Mouse (Mus musculus): Measurements from ENCODE around the gene Cux2. TPM values are rescaled to one million over a fixed set of nuclear protein-coding genes. Genes with fewer than 3 reads are reported as not detected.

Gene Cux2
- polyA plus RNA-seq (2017; shearing (Covaris generic)), result under 1 TPM in 1 of 2 experiments, not detected in 1; 0.15 TPM

DNA sequence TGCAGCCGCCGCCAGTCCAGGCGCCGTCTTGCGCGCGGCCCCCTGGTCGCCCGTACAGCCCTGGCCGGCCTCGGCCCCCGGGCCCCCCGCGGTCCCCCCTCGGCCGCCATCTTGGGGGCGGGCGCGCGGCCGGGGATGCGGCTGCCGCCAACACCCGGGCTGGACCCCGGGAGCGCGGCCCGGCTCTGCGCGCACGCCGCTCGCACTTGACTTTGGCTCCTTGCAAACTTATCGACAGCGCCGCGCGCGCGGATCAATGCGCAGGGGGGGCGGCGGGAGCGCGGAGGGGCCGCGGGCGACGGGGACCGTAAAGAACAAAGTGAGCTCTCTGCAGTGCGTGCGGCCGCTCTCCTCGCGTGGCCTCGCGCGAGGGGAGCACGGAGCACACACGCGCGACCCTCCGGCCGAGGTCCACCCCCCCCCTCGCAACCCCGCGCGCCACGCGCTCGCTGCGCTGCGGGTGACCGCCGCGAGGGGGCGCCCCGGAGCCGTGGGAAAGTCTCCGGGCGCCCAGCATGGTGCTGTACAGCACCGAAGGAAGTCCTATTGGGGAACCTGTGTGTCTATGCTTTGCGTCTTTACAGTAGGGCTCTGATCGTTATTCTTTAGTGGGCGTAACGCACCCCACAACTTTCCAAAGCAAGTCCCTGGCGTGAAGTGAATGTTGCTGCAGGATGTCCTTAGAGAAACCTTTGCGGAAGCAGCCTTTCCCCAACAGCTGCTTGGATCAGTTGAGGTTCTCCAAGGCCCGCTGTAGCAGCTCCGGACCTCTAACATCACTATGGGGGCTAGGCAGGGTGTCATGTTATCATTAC is at the start of gene Cux2:
Gene Cux2 (minus strand): TSS at position 86 of the 815 bp plus-strand sequence.
- no peak for ATAC-seq

DNA sequence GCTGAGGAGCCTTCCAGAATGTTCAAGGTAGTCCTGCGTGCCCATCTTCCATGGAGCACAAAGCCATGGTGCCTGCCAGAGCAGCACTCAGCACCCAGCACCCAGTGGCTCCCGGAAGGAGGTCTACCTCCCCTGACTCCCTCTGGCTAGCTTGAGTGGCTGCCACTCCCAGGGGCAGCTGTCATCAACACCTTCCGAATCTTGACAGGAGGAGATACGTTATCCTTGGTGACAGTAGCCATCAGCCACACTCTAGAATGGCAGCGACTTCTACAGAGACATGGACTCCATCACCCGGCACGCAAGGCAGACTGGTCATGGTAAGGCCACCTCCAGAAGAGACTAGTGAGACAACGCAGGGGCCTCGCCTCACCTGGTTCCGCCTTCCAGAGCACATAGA is 44.5 kb upstream of the Cux2 start:
- ATAC-seq, result no peak

DNA sequence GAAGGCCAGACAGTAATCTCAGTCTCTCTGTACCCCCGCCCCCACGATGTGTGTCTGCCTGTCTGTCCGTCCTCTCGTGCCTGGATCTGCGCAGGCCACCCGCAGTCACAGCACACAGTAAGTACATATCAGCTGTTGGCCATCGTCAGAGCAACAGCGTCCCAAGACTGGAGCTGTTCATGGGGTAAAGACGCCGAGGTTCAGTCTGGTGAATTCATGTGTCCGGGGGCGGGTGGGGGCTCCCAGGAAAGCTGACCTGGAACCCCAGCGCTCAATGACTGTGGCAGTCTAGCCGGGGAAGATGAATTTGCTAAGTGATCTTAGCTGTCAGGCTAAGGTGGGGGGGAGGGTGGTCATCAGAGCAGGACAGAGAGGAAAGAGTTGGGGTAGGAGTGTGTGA is 43.8 kb upstream of the Cux2 start:
- ATAC-seq, result no peak

DNA sequence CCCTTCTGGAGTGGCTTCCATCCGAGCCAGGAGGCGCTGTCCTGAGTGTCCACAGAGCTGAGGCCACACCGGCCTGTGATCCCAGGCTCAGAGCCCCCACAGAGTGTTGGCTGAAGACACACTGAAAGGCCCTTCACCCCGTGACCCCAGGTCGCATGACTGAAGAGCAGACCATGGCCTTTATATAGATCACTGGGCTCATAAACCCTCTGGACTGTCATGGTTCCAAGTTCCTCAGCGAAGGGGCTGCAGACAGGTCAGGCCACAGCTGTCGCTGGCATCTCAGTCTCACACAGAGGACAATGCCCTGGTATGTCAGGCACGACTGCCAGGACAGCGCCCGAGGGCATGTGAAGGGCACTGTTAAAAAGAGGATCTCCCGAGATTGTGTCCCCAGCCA is 42.9 kb upstream of the Cux2 start:
- no peak for ATAC-seq

DNA sequence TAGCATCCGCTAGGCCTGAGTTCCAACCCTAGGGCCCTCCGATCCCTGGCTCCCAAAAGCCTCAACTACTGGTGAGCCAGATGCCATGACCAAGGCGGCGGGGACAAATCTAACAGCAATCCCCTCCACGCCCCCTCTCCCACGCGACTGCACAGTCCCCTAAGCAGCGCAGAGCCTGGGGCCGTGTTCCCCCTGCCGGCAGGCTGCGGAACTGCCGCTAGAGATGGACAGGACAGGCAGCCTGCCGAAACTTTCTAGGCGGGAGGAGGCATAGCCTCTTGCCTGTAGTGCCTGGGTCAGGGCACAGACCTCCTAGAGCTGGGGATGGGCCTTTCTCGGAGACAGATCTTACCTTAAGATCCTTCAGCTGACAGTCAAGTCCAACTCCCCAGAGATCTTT is 41.2 kb upstream of the Cux2 start:
- no peak for ATAC-seq

DNA sequence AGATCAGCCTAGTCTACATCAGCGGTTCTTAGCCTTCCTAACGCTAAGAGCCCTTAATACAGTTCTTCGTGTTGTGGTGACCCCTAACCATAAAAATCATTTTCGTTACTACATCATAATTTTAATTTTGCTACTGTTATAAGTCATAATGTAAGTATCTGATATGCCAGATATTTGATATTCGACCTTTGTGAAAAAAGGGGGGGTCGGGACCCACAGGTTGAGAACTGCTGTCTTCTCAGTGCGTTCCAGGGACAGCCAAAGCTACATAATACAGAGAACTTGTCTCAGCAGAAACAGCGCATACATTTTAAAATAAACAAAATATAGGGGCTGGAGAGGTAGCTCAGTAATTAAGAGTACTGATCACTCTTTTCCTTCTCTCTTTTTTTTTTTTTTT is 39.8 kb upstream of the Cux2 start:
- ATAC-seq, result no peak

DNA sequence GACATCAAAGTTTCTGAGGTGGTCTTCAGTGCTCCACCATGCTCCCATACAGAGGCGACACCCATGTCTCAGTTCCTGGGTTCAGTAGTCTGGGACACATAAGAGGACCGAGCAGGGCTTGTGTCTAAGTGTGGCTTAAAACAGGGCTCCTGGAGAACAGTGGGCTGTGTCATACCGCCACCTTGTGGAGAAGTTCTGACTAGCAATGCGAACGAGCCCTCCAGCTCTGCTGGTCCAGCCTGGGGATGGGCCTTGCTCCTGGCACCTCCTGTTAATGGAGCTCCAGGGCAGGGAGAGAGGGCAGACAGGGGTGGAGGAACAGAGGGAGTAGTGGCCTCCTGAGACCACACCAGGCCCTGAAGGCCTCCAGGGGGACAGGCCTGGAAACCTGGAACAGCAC is 39.0 kb upstream of the Cux2 start:
- no peak for ATAC-seq

DNA sequence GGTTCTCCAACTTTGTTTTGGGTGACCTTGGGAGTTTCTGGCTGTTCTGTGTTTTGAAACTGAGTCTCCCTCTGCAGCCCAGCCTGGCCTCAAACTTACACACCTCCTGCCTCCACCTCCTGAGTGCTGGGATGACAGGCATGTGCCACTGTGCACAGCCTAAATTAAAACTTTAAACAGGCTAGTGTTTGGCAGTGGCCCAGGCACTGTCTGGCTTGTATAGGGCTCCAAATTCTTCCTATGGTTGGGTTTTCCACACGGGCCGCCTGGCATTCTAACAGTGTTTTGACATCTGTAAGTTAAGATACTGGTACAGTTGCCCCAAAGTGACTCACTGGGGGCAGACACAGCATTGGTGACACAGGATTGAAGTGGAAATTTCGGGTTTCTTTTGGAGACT is 36.2 kb upstream of the Cux2 start:
- ATAC-seq, result no peak

DNA sequence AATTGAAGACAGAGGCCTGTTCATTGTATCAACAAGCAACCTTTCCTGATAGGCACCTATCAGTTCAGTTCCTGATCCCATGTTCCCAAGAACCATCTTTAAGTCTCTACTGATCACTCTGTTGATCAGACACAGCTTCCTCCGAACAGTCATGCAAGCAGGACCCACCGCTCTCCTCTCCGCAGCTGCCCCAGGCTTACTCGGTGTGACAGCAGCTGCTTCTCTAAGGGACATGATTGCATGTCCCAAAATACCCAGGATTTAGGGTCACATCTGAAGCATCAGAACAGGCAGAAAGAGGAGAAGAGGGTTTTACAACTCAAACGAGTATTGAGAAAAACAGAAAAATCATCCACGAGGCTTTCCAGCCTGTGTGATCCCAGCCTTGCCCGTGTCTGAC is 35.4 kb upstream of the Cux2 start:
- ATAC-seq, result no peak

DNA sequence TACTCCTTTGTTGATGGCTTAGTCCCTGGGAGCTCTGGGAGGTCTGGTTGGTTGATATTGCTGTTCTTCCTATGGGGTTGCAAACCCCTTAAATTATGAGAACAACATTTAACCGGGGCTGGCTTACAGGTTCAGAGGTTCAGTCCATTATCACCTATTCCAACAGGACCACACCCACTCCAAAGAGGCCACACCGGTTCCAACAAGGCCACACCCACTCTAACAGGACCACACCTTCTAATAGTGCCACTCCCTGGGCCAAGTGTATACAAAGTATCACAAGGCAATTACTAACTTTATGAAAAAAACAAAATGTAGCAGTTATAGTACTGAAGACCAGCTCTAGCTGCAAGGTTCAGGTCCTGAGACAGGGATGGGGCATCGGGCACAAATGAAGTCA is 34.6 kb upstream of the Cux2 start:
- no peak for ATAC-seq

DNA sequence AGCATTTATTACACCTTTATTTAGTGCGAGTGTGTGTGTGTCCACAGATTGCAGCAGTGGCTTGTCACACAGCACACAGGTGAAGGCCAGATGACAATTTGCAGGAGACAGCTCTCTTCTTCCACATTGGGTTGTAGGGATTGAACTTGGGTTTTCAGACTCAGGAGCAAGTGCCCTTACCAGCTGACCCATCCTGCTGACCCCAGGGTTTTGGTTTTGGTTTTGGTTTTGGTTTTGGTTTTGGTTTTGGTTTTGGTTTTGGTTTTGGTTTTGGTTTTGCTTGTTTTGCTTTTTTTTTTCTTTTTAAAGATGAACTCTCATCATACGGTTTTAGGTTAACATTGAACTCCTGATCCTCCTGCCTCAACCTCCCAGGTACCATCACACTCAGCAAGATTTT is 33.4 kb upstream of the Cux2 start:
- no peak for ATAC-seq

DNA sequence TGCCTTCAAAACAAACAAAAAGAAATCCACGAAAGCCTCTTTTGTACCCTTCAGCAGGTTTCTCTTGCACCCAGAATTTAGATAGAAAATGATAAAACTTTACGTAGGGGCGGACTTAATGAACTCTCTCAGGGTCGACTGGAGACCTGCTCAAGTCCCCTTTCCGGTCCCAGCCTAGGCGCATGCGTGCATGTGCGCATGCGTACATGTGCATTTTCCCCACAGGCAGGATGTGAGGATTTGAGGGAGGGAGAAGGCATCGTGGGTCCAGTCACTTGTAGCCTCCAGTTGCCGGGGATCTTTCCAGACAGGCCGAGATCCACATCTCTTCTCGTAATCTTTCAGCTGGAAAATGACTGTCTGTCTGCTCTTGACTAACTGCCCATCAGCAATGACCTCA is 31.6 kb upstream of the Cux2 start:
- no peak for ATAC-seq

DNA sequence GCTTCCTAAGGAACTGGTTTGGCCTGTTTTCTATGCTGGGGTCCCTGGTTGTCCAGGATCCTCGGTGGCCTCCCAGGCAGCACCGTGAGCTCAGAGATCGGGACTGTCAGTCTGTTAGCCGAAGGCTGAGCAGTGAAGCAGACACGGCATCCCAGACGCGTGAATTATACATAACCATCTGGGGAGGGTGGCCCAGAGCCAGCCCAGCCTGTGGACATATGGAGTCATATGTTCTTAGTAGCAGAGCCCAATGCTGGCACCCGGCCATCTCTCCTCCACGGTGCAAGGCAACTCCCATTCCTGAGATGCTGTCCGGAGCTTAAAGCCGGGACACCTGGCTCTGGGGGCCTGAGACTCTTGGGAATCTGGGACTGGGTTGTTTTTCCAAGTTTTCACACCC is 31.0 kb upstream of the Cux2 start:
- no peak for ATAC-seq

DNA sequence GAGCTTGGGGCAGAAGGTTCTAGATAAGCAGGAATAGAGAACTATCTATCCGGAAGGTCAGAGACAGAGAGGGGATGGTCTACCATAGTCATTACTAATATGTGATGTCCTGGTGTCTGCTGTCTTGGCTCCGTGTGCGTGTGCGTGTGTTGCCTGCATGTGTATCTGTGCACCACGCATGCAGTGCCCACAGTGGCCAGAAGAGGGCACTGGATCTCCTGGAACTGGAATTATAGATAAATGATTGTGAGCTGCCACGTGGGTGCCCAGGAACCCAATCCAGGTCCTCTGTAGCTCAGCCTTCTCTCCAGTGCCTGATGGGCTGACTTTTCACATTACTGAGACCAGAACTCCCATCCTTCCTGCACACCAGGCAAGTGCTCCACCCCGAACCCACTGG is 29.9 kb upstream of the Cux2 start:
- ATAC-seq, result no peak

DNA sequence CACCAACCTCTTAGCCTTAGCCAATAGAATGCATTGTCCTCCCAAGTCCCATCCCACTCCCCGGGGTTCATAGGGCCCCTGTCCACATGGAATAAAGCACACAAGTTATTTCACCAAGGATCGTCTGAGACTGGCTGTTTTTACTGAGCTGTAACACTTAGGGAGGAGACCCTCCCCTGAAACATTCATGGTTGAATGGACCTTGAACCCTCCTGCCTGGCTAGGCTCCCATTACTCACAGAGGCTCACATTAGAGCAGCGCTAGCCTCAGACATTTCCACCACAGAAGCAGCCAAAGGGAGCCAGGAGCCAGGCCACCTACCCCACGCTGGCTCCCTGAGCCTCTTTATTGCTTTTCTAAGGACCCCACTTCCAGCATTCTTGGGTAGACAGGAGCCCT is 27.3 kb upstream of the Cux2 start:
- no peak for ATAC-seq

DNA sequence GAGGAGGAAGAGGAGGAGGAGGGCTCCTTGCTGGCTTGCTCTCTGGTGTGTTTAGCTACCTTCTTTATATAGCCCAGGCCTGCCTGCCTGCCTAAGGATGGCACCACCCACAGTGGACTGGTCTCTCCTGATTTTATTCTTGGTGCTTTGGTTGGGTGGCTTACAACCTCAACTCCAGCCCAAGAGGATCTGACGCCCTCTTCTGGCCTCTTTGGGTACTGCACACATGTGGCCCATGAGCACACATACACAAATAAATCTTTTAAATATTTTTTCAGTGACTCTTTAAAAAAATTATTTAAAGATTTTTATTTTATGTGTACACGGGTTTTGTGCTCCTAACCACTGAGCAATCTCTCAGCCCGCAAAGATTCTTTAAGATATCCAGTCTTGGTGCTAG is 25.8 kb upstream of the Cux2 start:
- ATAC-seq, result no peak

DNA sequence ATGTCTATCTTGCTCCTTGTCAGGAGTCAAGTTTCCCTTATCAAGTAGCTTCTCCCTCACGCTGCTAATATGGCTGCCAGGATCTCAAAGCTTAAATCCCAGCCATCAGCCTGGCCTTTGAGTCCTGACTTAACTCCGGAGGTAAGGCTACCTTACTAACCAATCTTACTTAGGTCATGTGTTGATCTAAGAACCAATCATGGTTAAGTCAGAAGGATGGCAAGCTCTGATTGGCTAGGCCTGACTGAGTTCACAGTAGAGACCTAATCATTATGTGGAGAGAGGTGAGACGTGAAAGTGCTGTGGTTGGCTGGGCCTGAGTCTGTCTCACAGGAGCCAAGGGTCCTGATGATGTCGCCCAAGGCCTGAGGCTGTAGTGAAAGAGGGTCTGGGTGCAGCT is 22.1 kb upstream of the Cux2 start:
- no peak for ATAC-seq

DNA sequence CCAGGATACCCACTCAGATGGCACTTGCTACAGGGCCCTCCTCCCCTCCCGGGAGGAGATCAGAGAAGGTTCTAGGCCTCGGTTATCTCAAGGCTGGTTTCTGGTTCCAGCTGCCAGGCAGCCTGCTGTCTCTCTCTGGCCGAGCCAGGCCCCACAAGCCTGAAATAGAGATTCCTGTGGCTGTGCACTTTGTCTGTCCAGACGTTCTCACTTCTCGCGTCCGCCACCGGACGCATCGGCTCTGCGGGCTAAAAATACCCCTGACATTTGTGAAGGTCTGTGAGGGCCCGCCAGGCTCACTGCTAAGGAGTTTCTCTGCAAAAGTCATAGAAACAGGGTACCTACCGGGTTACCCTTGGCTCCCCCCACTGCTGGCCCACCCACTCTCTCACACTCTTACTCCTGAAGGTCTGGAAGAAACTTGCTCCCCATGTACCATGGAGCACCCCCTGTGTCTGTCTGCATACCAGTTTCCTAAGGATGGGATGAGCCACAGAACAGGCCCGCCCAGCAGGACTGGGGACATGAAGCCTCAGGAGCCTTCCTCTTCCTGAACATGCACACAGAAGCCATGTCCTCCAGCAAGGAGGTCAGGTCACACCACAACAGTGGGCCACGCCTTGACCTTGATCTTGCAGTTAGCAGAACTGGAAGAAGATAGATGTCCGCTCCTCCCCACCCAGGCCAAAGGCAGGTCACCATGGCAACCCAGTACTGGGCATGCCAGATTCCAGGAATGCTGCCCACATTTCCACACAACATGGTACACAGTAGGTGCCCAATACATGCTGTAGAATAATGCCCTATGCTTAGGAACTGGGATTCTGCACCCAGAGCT is 21.3 kb upstream of the Cux2 start:
- ATAC-seq, result no peak

DNA sequence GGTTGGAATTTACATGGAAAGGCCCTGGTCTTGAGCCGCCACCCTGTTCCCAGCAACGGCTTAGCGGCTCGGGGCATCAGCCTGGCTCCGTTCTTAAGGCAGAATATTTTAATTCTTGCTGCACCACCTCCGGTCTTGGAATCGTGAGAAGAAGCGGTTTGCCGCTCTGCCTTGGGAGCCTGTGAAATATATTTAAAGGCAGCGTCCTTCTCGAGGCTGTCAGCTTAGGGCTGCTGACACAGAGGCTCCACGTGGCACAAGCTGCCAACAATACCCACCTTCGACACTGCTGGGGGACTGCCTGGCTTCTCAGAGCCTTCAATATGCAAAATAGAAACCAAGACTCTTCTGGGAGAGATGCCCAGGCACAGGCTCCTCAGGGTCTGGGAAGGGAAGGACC is 18.7 kb upstream of the Cux2 start:
- no peak for ATAC-seq

DNA sequence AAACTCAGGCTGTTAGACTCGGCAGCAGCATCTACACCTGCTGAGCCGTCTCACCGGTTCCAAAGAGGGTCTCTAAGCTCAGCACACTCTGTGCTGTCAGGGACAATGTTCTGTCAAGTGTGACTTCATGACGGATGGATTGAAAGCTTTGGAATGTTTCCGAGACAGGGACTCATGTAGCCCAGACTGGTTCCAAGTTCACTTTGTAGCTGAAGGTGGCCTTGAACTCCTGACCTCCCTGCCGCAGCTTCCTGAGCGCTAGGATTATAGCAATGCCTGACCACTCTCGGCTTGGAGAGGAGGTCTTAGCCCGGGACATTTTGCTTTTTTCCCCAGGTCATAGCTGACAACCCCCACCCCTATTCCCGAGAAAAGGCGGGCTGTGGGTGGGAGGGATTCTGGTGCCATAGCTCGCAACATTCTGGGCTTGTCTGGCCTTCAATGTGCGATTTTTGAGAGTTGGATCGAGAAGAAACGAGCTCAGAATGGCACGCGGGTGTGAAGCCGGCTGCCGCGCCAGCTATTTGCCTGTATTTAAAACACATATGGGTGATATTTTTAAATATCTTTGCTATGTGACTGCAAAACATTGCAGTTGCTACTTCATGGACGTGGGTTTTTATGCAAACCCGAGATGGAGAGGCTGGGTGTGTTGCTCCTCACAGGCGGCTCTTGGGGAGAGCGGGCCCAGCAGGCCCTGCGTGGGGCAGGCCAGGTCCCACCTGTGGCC is 13.5 kb upstream of the Cux2 start:
- no peak for ATAC-seq

DNA sequence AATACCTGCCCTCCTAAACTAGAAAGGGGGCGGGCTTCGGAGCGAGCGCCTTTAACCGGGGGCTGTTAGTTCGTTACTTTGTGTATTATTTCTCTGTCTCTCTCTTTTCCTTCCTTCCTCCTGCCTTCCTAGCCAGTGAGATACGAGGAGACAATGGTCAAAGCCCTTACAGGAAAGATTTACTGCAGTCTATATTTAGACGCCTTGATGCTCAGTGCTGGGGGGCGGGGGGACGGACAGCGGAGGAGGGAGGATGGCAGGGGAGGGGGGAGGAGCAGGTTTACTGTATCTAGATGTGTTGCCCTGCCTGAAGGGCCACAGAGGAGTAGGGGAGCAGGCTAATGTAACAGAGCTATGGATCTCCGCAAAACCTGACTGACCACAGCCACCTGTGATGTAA is 12.6 kb upstream of the Cux2 start:
- ATAC-seq, result no peak

DNA sequence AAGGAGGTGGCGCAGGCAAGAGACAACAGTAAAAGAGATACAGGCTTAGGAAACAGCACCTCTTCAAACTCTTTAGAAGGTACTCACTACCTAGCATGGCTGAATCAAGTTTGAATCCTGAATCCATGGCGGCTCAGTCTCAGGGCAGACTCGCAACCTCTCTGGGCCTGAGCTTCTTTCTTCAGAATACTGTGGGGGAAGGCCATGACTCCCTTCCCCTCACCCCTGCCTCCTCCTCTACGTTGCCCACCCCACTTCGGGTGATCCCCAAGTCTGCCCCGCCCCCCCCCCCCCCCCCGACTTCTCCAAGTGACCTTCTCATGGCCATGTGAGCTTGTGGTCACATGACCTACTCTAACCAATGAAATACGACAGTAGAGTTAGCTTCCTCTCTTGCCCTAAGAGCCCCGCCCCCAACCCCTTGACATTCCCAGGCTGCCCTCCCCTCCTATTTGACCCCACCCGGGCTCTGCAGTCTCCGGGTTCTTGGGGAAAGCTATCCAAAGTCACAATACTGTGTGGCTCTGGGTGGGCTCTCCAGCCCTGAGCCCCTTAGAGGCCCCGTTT is 10.9 kb upstream of the Cux2 start:
- ATAC-seq, result no peak

Data from CD4-positive, CD25-positive, alpha-beta regulatory T cell, adult 4 months (primary cell).